Mouse (Mus musculus): ENCODE measurements around the gene Hs2st1. TPM values are rescaled to one million over a fixed set of nuclear protein-coding genes. Genes with fewer than 3 reads are reported as not detected.

The Hs2st1 gene
- polyA plus RNA-seq, 1 experiment from 2014 or later = 13.7 TPM

DNA sequence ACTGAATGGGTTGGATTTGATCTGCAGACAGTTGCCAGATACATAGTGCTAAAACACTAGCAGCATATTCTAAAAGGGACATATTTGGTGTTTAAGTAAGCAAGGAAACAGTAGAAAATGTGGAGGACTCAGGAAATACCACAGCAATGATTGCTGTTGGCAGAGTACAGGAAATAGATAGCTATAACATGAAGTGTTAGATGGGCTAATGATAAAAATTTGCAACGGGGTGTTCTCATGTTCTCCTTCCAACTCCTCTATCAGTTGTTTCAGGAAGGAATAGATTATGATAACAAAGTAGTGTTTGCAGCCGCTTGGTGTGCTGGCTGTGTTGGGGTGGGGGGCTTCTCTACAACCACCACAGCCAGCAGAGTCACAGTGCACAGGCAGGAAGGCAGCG, 11.9 kb upstream of the Hs2st1 start:
- Histone ChIP-seq H3K36me3 (replicated peaks) (peaks cover 85% of the 10 kb centered on the region), H3K27me3 (ENCODE audit: poor library complexity, severe bottlenecking) (no peaks in the 10 kb centered on the region), H3K4me1 (no peaks in the 10 kb centered on the region), H3K27ac (no peak overlapping the region), H3K4me3 (no peak overlapping the region), H3K9me3 (no peaks in the 10 kb centered on the region)
- no peak for DNase-seq (ENCODE audit: extremely low spot score, low spot score)
- 97% methylated on average over 3 of the region's 3 CpGs for WGBS

DNA sequence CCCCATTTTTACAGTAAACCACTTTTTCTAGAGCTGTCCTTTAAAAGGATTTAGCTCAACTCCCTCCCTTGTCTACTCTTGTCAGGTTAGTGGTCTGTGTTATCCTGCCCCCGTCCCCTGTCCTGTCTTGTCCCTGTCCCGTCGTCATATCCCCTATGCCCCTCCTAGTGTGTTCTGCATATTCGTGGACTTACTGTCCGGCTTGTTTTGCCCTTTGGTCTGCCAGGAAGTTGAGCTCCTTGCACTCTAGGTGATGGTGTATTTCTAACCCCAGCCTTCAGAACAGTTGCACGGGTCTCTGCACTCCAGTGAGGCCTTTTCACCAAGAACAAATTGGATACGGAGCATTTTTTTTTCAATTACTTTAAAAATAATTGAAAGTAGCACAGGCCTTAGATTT, 10.3 kb upstream of the Hs2st1 start:
- no peaks in the 10 kb centered on the region for H3K9me3 ChIP-seq
- no peak overlapping the region for H3K27ac ChIP-seq
- peaks cover 81% of the 10 kb centered on the region for H3K36me3 ChIP-seq (replicated peaks)
- H3K4me1 ChIP-seq = no peaks in the 10 kb centered on the region
- no peak overlapping the region for H3K4me3 ChIP-seq
- no peak for DNase-seq (ENCODE audit: extremely low spot score, low spot score)
- WGBS = 89% methylated on average over 7 of the region's 7 CpGs
- no peaks in the 10 kb centered on the region for H3K27me3 ChIP-seq (ENCODE audit: poor library complexity, severe bottlenecking)

DNA sequence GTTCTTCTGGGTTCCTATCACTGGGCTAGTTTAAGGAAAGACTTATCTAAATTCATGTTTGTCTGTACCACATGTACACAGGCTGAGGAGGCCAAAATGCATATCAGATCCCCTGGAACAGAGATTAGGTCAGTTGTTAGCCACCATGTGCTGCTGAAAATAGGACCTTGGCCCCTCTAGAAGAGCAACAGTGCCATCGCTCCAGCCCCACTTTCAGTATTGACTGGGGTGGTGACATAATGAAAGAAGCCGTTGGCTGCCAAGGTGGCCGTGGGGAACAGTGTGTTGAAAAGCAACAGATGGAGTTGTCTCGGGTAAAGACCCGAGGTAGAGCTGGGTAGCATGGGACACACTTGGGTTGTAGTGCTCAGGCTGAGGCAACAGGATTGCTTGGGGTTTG, 9.8 kb upstream of the Hs2st1 start:
- H3K4me1 ChIP-seq = no peaks in the 10 kb centered on the region

DNA sequence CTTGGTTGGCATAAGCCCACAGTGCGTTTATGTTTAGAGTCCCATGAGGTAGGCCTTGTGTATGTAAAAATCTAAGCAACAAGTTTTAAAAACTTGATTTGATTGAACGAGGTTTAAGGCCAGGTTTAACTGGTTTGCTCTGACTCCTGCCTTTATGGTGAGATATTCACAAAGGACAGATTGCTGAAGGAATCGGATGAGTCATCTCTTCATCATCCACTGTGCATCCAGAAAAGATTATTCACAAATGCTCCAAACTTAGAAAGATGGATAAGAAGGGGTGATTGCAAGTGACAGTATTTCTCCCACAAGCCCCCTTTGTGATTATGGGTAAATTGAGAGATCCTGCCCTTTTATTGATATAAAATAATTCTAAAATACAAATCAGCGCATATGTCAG, 8.9 kb upstream of the Hs2st1 start:
- H3K27me3 ChIP-seq (ENCODE audit: poor library complexity, severe bottlenecking) = no peaks in the 10 kb centered on the region
- H3K36me3 ChIP-seq (replicated peaks) = peaks cover 83% of the 10 kb centered on the region
- no peaks in the 10 kb centered on the region for H3K9me3 ChIP-seq
- no peak overlapping the region for H3K27ac ChIP-seq
- DNase-seq (ENCODE audit: extremely low spot score, low spot score) = no peak
- no peak overlapping the region for H3K4me3 ChIP-seq
- 94% methylated on average over 4 of the region's 4 CpGs for WGBS
- H3K4me1 ChIP-seq = no peaks in the 10 kb centered on the region; the same call in 1 of the 2 replicates

More for the DNA sequence above, 9.8 kb upstream of the Hs2st1 start:
- no peaks in the 10 kb centered on the region for H3K27me3 ChIP-seq (ENCODE audit: poor library complexity, severe bottlenecking)
- 92% methylated on average over 5 of the region's 5 CpGs for WGBS
- peaks cover 81% of the 10 kb centered on the region for H3K36me3 ChIP-seq (replicated peaks)
- no peak overlapping the region for H3K4me3 ChIP-seq
- H3K9me3 ChIP-seq = no peaks in the 10 kb centered on the region
- H3K27ac ChIP-seq = no peak overlapping the region
- no peak for DNase-seq (ENCODE audit: extremely low spot score, low spot score)

DNA sequence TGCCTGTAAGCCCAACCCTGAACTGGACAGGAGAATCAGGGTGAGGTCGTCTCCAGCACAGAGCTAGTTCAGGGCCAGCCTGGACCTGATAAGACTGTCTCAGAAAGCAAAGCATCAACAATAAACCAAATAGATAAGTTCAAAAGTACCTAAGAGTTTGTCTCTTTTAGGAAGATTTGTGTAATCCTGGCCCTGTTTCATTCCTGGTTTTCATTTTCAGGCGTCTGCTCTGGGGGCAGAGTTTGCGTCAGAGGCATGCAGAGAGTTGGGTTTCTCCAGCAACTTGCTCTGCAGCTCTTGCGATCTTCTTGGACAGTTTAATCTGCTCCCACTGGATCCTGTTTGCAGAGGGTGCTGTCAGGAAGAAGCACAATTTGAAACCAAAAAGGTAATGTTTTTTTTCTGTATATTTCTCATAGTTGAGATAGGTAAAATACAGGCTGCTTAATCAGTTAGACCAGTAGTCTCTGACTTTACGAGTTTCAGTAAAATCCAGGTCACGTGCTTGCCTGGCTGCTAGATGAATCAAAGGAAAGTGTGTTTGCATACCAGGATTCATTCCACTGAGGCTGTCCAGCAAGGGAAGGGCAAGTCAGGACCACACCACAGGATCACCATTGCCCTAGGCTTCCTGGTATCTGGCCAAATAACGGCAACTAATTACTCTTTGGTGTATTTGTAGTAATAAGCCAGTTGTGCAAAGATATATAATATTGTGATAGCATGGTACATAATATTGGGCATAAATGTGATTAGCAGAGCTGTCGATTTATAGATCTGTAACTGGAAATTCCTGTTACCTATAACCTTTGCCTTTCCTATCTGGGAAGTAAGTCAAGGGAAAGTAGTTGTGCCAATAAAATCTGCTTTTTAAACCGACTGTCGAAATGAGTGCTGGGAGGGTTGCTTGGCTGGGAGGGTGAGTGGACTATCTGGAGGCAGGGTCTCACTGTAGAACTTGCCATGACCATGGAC, 7.7 kb upstream of the Hs2st1 start:
- Histone ChIP-seq H3K4me1 (peaks cover 3% of the 10 kb centered on the region; the same call in 1 of the 2 replicates), H3K36me3 (replicated peaks) (peaks cover 85% of the 10 kb centered on the region), H3K27ac (no peak overlapping the region), H3K4me3 (no peak overlapping the region), H3K9me3 (no peaks in the 10 kb centered on the region), H3K27me3 (ENCODE audit: poor library complexity, severe bottlenecking) (no peaks in the 10 kb centered on the region)
- WGBS = 90% methylated on average over 10 of the region's 10 CpGs
- DNase-seq (ENCODE audit: extremely low spot score, low spot score) = no peak

DNA sequence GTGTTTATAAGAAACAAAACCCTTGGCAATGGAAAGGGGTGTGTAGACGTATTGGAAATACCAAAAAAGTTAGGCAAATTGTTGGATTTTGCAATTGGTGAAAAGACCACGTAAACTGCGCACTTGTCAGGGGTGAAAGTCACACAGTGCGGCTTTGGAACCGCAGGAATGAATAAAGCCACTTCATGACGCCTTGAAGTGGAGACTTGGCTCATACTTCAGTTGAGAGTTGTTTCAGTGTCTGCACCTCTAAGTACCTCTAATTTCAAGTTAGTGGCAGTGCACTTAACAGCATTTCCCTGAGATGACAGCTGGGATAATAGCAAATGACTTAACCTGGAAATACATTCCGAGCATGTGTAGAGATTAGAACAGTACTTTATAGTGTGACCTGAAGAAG, 4.3 kb upstream of the Hs2st1 start:
- Histone ChIP-seq H3K27ac (no peak overlapping the region), H3K4me1 (peaks cover 18% of the 10 kb centered on the region), H3K4me3 (no peak overlapping the region), H3K36me3 (replicated peaks) (peaks cover 57% of the 10 kb centered on the region), H3K9me3 (no peaks in the 10 kb centered on the region), H3K27me3 (ENCODE audit: poor library complexity, severe bottlenecking) (no peaks in the 10 kb centered on the region)
- no peak for DNase-seq (ENCODE audit: extremely low spot score, low spot score)
- 96% methylated on average over 7 of the region's 7 CpGs for WGBS

DNA sequence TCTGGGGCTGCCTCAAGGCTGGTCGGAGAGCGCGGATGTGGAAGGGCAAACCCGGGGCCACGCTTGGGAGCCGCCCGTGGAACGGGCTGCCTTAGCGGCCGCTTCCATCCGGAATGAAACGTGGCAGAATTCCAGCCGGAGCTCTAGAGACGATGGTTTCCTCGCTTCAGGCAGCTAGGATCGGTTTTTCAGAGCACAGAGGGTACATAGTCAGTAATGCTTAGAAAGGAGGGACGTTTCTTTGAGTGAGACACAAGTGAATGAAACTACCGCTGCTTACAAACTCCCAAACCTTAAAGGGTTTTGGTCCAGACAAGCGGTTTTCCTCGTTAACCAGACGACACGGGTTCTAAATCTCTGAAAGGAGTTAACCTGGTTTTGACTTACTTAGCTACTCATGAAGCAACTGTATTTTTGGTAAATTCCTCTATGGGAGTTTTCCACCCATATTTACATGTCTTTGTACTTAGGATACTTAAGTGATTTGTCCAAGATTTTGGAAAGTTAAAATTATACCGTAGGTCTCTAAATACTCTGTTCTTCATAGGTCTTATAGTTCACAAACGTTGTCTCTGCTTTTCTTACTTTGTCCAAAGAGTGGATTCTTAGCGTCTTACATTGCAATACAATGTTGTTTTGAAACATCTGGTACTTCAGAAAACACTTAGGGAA, 971 bp upstream of the Hs2st1 start:
- Histone ChIP-seq H3K27ac (peak overlapping the region; percentile 98), H3K4me3 (peak overlapping the region; percentile 89)
- WGBS = 1% methylated on average over 25 of the region's 25 CpGs

DNA sequence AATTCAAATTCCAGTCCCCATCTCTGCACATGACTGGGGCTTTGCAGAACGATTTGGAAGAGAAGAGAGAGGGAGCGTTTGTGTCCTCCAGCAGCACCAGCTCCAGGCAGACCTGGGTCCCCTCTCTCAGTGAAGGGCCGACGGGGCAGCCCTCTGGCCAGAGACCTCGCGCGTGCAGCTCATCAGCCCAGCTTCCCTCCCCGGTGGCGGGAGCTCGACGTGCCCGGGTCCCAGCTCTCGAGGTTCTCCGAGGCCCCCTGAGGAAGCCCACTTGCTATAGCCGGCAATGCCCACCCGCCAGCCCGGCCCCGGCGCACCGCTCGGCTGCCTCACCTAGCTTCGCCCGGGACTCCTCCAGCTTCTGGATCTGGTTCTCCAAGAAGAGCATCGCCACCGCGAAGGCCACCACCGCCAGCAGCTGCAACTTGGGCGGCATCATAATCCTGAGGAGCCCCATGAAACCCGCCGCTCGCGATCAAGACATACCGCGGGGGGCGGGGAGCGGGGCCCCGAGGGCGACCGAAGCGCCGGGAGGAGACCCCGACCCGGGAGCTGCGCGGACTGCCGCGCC, 495 bp downstream of the Hs2st1 start:
- peak; percentile 69 for DNase-seq (ENCODE audit: extremely low spot score, low spot score)
- Histone ChIP-seq H3K9me3 (no peaks in the 10 kb centered on the region), H3K36me3 (replicated peaks) (peaks cover 19% of the 10 kb centered on the region), H3K4me1 (peaks cover 39% of the 10 kb centered on the region), H3K27me3 (ENCODE audit: poor library complexity, severe bottlenecking) (no peaks in the 10 kb centered on the region), H3K4me3 (peak overlapping the region; percentile 89), H3K27ac (peak overlapping the region; percentile 98)
- under 1% methylated on average over 47 of the region's 47 CpGs for WGBS

More for the DNA sequence above, 971 bp upstream of the Hs2st1 start:
- no peak for DNase-seq (ENCODE audit: extremely low spot score, low spot score)
- no peaks in the 10 kb centered on the region for H3K27me3 ChIP-seq (ENCODE audit: poor library complexity, severe bottlenecking)
- peaks cover 32% of the 10 kb centered on the region for H3K36me3 ChIP-seq (replicated peaks)
- H3K4me1 ChIP-seq = peaks cover 39% of the 10 kb centered on the region
- H3K9me3 ChIP-seq = no peaks in the 10 kb centered on the region

DNA sequence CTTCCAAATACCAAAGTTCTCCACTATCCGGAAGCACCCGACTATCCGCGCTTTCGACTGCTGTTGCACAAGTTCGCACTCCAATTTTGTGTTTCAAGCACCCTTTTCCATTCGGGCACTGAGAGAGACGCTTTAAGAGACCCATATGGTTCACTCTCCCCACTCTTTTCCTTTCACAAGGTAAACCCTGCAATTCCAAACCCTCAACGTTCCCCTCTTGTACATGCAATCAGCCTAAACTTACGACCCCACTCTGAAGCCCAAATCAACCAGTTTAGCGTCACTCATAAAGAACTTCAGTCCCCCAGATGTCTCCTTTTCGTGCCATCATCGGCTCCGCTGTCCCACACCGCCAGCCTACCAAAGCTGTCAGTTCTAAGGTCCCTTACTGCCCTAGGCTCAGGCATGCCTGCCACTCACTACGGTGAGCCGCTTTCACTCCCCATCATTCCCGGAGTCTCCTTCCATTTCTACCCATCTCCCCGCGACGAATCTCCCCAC, 1.1 kb downstream of the Hs2st1 start:
- H3K4me1 ChIP-seq = peaks cover 40% of the 10 kb centered on the region
- DNase-seq (ENCODE audit: extremely low spot score, low spot score) = peak; percentile 24
- peaks cover 13% of the 10 kb centered on the region for H3K36me3 ChIP-seq (replicated peaks)
- H3K4me3 ChIP-seq = peak overlapping the region; percentile 89
- no peaks in the 10 kb centered on the region for H3K27me3 ChIP-seq (ENCODE audit: poor library complexity, severe bottlenecking)
- H3K27ac ChIP-seq = peak overlapping the region; percentile 98
- under 1% methylated on average over 21 of the region's 21 CpGs for WGBS
- no peaks in the 10 kb centered on the region for H3K9me3 ChIP-seq

DNA sequence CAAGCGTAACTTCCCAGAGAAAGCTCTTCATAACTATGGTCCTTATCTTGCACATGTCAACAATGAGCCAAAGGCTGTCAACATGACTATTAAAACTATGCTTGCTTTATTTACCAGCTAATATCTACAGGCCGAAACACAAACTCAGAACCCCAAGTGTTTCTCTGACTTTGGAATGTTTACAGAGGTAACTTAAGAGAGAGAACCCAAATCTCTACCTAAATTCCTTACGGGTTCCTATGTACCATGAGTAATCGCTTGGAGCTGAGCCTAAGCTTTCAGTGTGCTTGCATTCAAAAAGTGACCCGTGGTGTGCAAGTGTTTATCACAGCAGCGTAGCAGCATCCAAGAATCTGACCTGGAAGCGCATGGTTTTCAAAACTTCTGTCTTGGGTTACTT, 4.8 kb downstream of the Hs2st1 start:
- 93% methylated on average over 7 of the region's 7 CpGs for WGBS
- no peak for DNase-seq (ENCODE audit: extremely low spot score, low spot score)

DNA sequence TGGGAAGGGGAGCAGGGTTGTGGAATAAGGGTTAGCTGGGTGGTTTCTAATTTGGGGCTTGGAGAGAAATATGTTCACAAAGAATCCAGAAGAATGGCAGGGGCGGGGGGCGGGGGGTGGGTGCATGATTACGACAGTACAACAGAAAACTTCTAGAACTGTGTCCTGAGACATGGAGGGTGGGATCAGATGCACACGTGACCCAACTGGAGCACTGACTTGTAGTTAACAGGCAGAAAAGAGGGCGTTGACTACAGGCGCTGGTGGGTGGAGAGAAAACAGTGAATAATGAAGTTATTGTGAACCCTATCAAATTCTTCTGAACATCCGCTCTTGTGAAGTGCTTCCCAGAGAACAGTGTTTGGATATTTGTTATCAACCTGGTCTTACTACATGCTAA, 6.1 kb downstream of the Hs2st1 start:
- WGBS = 87% methylated on average over 7 of the region's 7 CpGs
- peaks cover 6% of the 10 kb centered on the region; the same call in 1 of the 2 replicates for H3K9me3 ChIP-seq
- H3K4me3 ChIP-seq = no peak overlapping the region
- H3K36me3 ChIP-seq (replicated peaks) = peaks cover 7% of the 10 kb centered on the region
- H3K27me3 ChIP-seq (ENCODE audit: poor library complexity, severe bottlenecking) = no peaks in the 10 kb centered on the region
- no peak for DNase-seq (ENCODE audit: extremely low spot score, low spot score)
- no peak overlapping the region for H3K27ac ChIP-seq
- peaks cover 40% of the 10 kb centered on the region for H3K4me1 ChIP-seq

More for the DNA sequence above, 4.8 kb downstream of the Hs2st1 start:
- no peak overlapping the region for H3K4me3 ChIP-seq
- no peak overlapping the region for H3K27ac ChIP-seq
- H3K9me3 ChIP-seq = peaks cover 6% of the 10 kb centered on the region; the same call in 1 of the 2 replicates
- peaks cover 7% of the 10 kb centered on the region for H3K36me3 ChIP-seq (replicated peaks)
- no peaks in the 10 kb centered on the region for H3K27me3 ChIP-seq (ENCODE audit: poor library complexity, severe bottlenecking)
- H3K4me1 ChIP-seq = peaks cover 33% of the 10 kb centered on the region

DNA sequence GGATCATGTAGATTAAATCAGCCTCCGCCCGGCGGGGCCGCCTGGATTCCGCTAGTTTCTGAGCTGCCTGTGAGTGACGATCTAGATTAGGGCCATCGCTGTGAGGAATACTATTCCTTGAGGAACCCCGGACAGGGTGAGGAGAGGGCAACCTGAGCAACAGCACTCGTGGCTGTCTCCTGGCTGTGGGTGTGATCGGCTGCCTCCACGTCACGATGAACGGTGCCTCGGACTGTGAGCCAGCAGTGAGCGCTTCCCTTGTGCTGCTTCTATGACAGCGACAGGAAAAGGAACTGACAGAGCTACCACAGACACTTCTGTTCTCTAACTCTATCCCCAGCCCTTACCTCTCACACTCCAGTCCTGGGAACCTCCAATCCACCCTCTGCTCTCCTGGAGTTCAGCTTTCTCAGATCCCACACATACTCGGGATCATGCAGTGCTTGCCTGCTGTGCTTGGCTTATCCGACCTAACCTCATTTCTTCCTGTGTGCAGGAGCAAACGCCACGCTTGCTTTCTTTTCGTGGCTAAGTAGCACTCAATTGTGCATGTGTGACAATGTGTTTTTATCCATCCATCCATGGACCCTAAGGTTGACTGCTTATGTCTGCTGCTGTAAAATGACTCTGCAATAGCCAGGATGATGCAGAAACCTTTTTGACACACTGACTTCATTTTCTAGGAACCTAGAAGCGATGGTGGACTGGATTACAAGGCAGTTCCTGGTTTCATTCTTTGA, 8.3 kb downstream of the Hs2st1 start:
- DNase-seq (ENCODE audit: extremely low spot score, low spot score) = no peak
- Histone ChIP-seq H3K9me3 (peaks cover 6% of the 10 kb centered on the region; the same call in 1 of the 2 replicates), H3K27ac (no peak overlapping the region), H3K4me3 (peak overlapping the region; percentile 6; the same call in 1 of the 2 replicates), H3K27me3 (ENCODE audit: poor library complexity, severe bottlenecking) (no peaks in the 10 kb centered on the region), H3K36me3 (replicated peaks) (peaks cover 7% of the 10 kb centered on the region), H3K4me1 (peaks cover 42% of the 10 kb centered on the region)
- 62% methylated on average over 22 of the region's 22 CpGs for WGBS

All from forebrain, embryonic 10.5 days (tissue).